Mouse (Mus musculus): ENCODE measurements around the gene Epop. TPM values are rescaled to one million over a fixed set of nuclear protein-coding genes. Genes with fewer than 3 reads are reported as not detected.

The Epop gene
- polyA plus RNA-seq, 1 experiment from 2014 or later = 2.2 TPM

- DNase-seq (ENCODE audit: low spot score) = no peak
These were observed 37.6 kb downstream of the Epop start for GRCm38 (mm10) chr11:97591910-97592309.

DNA sequence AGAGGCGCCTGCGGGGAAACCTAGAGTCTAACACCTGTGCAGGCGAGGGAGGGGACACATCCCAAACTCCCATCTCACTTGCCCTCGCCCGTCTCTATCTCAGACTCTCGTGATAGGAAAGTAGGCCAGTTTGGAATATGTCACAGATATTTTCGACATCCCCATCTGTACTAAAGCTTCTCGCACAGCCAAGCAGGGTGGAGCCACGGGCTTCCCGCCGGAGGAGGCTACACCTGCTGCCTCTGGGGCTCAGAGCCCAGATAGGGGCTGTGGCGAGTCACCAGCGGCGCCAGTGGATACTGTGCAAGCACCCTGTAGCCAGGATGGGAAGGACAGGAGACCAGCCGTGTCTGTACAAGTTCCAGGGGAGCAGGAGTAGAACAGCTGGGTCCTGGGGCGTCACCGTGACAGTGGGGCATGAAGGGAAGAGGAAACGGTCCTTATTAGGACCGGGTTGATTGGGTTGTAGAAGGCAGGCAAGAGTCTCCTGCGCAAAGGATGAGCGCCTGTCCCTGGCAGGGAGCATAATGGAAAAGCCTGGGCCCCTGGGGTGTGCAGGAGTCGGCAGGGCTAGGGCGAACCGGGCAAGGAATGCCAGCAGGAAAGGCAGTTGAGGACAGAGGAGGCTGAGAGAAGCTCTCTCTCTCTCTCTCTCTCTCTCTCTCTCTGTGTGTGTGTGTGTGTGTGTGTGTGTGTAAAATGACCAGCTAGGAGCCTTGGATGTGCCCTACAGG, 39.1 kb downstream of the Epop start:
- DNase-seq (ENCODE audit: low spot score) = no peak

- no peak for DNase-seq (ENCODE audit: low spot score)
These were observed 40.3 kb downstream of the Epop start for GRCm38 (mm10) chr11:97589216-97589615.

DNA sequence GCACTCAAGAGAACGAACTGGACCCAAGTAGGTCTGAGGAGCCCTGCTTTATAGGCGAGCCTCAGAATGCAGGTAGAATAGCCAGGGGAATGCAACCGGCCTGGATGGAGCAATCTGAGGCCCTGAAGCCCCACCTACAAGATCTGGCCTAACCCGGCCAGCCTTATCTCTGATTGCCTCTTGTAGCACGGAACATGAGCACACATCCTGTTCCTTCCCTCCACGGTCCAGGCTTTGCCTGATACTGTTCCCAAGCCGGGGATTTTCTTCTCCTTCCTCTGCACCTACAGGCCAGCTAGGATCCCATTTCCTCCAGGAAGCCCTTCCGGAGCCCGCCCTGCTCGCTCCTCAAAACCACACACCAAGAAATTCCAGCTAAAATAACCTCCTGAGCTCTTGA, 43.6 kb downstream of the Epop start:
- no peak for DNase-seq (ENCODE audit: low spot score)

DNA sequence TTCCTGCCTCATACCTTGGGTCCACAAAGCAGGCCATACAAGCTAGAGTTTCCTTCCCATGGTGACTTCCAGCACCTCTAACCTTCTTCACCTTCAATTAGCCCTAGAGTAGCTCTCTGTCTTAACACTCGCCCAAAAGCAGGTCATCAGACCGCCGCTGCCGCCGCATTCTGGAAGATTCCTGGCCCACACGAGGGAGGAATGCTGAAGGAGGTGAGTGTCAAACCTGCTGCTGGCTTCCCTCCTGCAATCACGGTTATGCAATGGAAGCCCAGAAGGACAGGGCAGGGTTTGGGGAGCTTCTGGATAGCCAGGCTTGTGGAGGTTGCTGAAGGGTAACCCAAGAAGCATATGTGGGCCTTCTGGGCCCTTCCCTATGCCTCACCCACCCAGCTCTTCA, 45.0 kb downstream of the Epop start:
- DNase-seq (ENCODE audit: low spot score) = no peak

- DNase-seq (ENCODE audit: low spot score) = no peak
These were observed 50.2 kb downstream of the Epop start for GRCm38 (mm10) chr11:97579088-97579857.

- no peak for DNase-seq (ENCODE audit: low spot score)
These were observed 51.2 kb downstream of the Epop start for GRCm38 (mm10) chr11:97578286-97578685.

Small RNA genes within 50 kb of the gene (microRNA-seq; reads per million reads assigned to microRNA genes)
- gene Gm24158 (ENCODE audit: borderline number of aligned reads) = not detected
- not detected for gene Mir6927 (ENCODE audit: borderline number of aligned reads)

Other genes starting within 250 kb of the Epop start
- 1.6 and 2.9 TPM in 2 replicates for gene Arhgap23, start 214.2 kb downstream of the Epop start, polyA plus RNA-seq (2015; fragmentation: Nextera tagmentation; extraction: Ambion mirVana)
- 0.09 and 0.12 TPM in 2 replicates for gene 4933428G20Rik, start 129.4 kb downstream of the Epop start, polyA plus RNA-seq (2015; fragmentation: Nextera tagmentation; extraction: Ambion mirVana)
- gene Srcin1, start 53.5 kb downstream of the Epop start, polyA plus RNA-seq (2015; fragmentation: Nextera tagmentation; extraction: Ambion mirVana) = 0.05 and 0.06 TPM in 2 replicates
- 1.9 and 2.4 TPM in 2 replicates for gene Mllt6, start 33.7 kb upstream of the Epop start, polyA plus RNA-seq (2015; fragmentation: Nextera tagmentation; extraction: Ambion mirVana)
- 35.0 and 40.4 TPM in 2 replicates for gene Cisd3, start 56.1 kb upstream of the Epop start, polyA plus RNA-seq (2015; fragmentation: Nextera tagmentation; extraction: Ambion mirVana)
- 4.8 and 5.4 TPM in 2 replicates for gene Pcgf2, start 70.8 kb upstream of the Epop start, polyA plus RNA-seq (2015; fragmentation: Nextera tagmentation; extraction: Ambion mirVana)
- gene Psmb3, start 73.7 kb upstream of the Epop start, polyA plus RNA-seq (2015; fragmentation: Nextera tagmentation; extraction: Ambion mirVana) = 711 and 747 TPM in 2 replicates
- 2.5 and 2.6 TPM in 2 replicates for gene Pip4k2b, start 115.0 kb upstream of the Epop start, polyA plus RNA-seq (2015; fragmentation: Nextera tagmentation; extraction: Ambion mirVana)
- 17.7 and 18.5 TPM in 2 replicates for gene Cwc25, start 136.9 kb upstream of the Epop start, polyA plus RNA-seq (2015; fragmentation: Nextera tagmentation; extraction: Ambion mirVana)
- 0.44 TPM in 1 of 2 replicates, not detected in the other for gene 1700001P01Rik, start 146.2 kb upstream of the Epop start, polyA plus RNA-seq (2015; fragmentation: Nextera tagmentation; extraction: Ambion mirVana)
- gene Rpl23, start 152.7 kb upstream of the Epop start, polyA plus RNA-seq (2015; fragmentation: Nextera tagmentation; extraction: Ambion mirVana) = 766 and 768 TPM in 2 replicates
- gene Lasp1, start 169.3 kb upstream of the Epop start, polyA plus RNA-seq (2015; fragmentation: Nextera tagmentation; extraction: Ambion mirVana) = 98.7 and 108 TPM in 2 replicates
- gene B230217C12Rik, start 211.1 kb upstream of the Epop start, polyA plus RNA-seq (2015; fragmentation: Nextera tagmentation; extraction: Ambion mirVana) = 4.5 and 5.0 TPM in 2 replicates

All from thymus, postnatal 0 days (tissue).